Mouse (Mus musculus) heart, postnatal 4 days (tissue): ENCODE data around the gene Letm1. TPM values are rescaled to one million over a fixed set of nuclear protein-coding genes. Genes with fewer than 3 reads are reported as not detected.

Experiments used
- DNase-seq: peaks from one replicate; pipeline ENCODE4 v3.0.0; 2021
- total RNA-seq, 2 experiments: library from RNA; stranded (reverse); gene quantifications; 2 replicates each; pipeline ENCODE4 v1.2.3; 2021

The Letm1 gene
- total RNA-seq, result 100 to 1,000 TPM; 101 to 103 TPM

DNA sequence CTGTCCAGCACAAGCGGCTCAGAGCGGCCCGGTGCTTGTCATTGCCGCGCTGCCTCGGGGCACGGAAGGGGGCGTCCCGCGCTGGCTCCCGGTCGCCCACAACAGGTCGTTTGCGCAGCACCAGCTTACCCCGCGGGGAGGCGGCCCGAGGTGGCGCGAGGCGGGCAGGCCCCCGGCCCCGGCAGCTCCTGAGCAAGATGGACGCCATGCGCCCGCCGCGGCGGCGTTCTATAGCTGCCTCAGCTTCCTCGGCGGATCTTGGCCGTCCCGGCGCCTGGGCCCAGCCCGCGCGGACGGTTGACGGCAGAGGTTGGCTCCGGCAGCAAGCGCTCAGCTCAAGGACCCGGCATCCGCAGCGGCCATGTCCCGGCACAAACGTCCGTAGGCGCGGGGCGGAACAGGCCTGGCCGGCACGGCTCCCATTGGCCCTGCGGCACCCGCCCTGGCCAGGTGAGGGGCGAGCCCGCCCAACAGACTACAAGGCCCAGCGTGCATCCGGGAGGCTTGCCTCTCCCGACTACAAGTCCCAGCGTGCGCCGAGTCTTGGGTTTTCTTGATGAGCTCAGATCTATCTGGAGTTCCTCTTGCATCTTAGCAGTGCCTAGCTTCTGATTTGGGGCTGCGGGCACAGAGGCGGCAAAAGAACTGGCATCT, at the start of gene Letm1:
Letm1 (minus strand) TSS at position 473 of the 654 bp plus-strand sequence.
- peak; percentile 94 for DNase-seq

DNA sequence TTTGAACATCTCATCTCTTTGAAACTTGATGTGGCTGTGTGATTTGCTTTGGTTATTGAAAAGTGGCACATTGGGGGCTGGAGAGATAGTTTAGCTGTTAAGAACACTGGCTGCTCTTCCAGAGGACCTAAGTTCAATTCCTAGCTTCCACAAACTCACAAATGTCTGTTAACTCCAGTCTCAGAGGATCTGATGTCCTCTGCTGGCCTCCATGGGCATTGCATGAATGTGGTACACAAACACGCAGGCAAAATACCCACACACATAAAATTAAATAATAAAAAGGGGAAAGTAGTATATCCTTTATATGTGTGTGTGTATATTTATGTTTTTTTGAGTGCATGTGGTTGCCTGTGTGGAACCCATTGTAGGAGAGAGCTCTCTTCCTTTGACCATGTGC, 48.2 kb upstream of the Letm1 start:
- DNase-seq, result no peak

DNA sequence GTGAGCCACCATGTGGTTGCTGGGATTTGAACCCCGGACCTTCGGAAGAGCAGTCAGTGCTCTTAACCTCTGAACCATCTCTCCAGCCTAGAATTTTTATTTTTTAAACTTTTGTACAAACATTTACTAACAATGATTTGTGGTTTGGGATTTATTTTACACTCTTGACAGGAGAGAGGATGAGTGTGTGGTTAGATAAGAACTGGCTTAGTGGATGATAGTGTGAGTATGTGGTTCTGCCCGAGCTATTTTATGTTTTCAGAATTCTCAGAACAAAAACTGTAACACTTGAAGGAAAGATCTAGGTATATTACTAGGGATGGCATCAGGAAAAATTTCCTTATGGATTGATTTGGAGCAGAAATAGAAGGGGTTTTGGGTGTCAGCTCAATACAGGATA, 47.3 kb upstream of the Letm1 start:
- DNase-seq, result no peak

DNA sequence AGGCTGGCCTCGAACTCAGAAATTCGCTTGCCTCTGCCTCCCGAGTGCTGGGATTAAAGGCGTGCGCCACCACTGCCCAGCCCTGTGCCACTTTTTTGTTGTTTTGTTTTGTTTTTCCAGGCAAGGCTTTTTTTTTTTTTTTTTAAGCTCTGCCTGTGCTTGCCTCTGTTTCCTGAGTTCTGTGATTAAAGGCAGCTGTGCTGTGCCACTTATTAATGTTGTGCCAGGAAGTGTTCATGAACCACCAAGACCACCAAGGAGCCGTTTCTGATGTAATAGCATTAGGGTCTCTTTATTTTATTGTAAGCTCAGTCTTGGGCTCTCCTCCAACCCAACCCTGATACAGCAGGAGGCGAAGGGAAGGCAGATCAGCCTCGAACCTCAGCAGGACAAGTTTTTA, 45.5 kb upstream of the Letm1 start:
- DNase-seq, result no peak

DNA sequence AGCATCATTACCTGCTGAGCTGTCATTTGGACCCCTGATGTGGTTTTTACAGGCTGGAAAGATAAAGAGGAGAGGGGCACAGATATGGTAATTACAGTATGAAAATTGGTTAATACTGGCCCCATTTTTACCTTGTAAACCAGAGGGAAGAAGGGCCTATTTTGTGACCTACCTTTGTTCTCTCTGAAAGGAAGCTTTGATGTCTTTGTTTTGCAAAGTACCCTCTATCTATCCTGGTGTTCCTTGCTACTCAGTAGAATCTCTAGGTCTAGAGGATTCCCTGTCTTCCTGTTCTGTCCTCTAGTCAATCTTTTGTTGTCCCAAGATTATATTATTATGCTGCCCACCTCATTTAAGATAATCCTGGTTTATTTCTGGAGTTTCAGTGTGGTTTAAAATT, 43.4 kb upstream of the Letm1 start:
- no peak for DNase-seq

DNA sequence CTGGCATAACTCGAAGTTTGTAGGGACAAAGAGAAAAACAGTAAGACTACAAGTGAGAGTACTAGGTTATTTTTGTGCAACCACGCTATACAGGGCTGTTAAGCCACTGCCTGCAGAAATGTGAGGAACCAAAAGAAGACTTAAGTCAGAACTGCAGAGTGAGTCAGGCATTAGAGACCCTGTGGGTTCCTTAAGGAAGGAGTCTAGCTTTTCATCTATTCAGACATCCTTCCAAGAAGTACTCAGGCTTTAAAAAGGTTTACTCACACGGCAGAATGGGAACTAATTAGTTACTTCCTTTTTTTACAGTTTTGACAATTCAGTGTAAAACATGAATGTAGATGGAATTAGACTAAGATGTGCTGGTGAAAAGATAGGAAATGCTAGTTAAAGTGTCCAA, 39.8 kb upstream of the Letm1 start:
- DNase-seq, result no peak

DNA sequence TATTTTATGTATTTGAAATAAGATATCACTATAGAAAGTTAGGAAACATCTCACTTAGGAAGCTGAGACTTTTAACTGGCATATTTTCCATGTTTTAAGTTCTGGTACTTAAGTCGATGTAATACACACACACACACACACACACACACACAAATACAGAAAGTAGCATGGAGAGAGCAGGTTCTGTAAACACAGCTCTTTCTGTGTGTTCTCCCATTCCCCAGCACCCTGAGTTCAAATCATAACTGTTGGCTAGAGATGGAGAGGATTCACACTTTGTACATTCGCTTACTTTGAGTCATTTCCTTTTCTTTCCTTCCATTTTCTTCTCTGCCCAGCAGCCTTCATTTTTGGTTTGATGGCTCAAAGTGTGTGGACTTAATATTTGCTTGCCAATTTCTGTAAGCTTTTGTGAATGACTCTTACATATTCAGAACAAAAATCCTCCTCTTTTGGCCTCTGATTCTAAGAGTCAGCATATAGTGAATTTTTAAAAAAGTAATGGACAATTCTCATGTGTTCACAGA, 39.3 kb upstream of the Letm1 start:
- no peak for DNase-seq

DNA sequence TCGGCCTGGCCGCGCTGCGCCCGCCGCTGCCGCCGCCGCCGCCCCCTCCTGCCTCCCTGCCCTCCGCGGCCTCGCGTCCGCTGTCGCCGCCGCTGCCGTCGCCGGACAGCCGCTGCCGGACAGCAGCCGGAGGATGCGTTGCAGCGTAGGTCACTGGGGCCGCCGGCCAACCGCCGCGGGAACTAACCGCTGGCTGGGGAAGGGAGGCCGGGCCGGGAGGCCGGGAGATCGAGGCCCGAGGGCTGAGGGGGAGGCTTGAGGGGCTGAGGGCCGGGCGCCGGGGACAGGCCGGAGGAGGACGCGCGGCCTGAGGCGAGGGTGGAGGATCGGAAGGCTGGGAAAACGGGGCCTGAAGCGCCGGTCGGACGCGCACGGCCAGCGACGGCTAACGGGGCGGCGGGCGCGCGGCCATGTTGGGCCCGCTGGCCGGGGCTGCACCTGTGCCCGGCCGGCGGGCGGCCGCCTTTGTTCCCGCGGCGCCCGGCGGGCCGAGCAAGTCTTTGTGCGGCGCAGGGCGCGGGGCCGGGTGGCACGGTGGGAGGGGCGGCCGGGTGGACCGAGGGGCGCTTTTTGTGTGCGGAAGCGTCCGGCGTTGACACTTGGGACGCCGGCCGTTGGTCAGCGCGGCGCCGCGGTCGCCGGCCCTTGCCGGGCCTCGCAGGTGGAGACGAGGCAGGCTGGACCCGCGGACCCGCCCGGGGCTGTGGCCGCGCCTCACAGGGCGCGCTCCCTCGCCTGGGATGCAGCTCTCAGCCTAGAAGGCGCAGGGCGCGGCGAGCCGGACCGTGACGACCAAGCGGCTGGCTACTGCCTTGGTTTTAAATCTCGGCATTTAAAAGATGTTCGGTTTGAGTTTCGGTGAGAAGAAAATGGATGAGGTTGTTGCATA, 38.4 kb upstream of the Letm1 start:
- peak; percentile 70 for DNase-seq

DNA sequence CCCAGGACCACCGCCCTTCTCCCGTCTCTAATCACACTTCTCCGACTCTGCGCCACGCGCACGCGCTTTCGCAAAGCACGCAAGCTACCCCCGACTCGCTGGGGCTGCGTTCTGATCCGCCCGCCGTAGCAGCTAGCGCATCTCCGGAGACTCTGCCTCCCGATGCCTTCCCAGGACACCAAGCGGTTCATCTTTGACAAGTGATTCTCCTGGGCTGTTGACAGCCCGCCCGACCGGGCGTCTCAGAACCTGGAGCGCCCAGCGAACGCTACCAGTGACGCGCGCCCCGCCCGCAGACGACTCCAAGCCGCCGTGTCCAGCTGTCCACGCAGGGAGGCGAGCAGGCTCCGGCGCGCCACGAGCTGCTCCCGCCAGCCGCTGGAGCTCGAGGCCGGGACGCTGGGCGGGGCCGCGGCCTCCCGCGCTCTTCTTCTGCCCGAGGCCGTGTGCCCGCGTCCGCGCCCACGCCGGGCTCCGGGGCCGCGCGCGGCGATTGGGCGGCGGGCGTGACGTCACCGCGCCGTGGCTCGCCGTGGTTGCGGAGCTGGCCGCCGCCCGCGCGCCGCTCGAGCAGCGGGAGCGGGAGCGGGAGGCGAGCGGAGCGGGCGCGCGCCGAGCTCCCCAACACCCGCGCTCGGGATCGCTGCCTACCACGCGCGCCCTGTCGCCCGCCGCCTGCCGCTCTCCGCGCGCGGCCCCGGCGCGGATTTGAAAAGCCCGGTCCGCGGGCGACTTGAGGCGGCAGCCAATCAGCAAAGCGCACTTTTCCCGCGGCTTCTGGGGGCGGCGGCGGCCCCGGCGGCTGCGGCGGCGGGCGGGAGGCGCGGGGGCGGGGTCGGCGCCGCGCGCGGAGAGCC, 37.5 kb upstream of the Letm1 start, which contains the start of gene Nsd2:
Nsd2 (plus strand) TSS at position 850 of the 857 bp plus-strand sequence.
- DNase-seq, result peak; percentile 91

DNA sequence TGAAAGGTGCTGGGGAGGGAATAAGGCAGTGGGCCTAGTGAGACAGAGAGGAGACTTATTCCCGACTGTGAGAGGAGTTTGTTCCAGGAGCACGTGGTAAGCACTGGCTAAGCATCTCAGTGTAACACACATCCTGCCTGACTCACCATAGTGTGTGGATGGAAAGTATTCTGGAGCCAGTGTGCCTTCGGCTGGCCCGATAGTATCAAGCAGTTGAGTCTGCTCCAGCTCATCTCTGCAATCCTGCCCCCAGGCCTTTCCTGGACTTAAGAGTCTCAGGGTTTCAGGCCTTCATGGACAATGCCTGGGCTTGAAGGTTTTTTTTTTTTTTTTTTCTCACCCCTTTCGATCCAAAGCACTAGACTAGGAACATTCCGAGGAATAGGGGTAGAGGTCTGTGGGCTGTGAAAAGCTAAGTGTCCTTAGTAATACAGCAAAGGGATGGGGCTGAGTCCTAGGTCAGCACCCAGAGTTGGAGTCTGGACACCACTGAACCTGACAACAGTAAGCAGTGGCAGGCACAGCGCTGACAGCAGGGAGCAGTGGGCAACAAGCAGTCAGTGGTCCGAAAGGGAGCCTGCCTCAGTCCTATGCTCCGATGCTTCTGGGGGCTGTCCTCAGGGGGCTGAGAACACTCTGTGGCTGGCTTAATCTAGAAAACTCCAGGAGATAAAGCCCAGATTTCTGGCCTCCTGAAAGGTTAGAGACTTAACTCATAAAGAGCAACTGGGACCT, 36.7 kb upstream of the Letm1 start:
- DNase-seq, result peak; percentile 40

DNA sequence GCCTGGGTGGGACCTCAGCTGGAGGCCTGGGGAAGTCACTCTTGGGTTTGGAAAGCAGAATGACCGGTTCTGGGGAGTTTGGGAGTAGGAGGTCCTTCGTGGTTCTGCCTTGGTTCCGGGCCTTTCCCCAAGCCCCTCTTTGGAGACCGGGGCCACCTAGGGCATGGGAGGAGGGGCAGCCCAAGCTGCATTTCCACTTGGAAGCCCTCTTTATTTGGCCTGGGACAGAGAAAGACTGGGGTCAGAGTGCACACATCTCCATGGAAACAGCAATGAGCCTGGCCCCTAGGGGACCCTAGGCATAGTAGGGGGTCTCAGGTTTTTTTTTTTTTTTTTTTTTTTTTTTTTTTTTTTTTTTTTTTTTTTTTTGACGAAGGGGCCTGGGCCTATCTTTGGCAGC, 35.5 kb upstream of the Letm1 start:
- no peak for DNase-seq

DNA sequence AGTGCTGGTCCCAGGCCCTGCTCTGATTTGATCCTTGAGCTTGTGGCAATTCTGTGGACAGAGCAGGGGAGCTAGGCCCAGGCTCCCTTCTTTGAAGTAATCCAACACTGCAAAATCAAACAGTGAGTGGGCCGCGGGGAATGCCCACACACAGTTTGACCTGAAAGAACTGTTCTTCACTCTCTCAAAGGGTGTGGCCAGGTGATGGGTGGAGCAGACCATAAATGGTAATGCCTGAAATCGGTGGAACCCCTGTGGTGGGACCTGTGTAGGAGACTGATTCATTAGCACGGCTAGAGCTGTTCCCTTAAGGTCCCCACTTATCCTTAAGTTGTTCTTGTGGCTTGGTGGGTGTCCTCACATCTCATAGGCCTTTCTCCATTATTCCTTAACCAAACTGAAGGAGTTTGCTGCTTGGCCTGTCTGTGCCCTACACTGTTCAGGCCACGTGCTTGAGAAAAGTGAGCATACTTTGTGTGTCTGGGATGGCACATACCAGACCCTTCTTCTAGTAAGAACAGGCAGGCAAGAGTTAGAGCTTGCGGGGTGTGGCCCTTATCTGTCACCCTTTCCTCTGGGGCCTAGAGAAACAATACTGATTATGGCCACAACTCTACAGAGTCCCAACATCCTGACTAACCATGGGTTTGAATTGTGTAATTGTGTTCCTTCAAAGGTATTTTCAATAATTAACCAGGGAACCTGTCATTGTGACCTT, 33.5 kb upstream of the Letm1 start:
- DNase-seq, result no peak

DNA sequence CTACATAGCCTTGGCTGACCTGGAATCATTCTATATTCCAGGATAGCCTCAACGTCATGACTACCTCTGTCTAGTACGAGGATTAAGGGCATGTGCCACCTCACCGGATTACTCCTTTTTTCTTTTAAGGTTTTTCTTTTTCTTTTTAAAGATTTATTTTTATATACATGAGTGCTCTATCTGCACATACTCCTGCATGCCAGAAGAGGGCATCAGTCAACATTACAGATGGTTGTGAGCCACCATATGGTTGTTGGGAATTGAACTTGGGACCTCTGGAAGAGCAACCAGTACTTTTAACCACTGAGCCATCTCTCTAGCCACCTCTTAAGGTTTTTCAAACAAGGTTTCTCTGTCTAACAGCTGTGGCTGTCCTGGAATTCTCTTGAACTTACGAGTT, 28.9 kb upstream of the Letm1 start:
- no peak for DNase-seq

DNA sequence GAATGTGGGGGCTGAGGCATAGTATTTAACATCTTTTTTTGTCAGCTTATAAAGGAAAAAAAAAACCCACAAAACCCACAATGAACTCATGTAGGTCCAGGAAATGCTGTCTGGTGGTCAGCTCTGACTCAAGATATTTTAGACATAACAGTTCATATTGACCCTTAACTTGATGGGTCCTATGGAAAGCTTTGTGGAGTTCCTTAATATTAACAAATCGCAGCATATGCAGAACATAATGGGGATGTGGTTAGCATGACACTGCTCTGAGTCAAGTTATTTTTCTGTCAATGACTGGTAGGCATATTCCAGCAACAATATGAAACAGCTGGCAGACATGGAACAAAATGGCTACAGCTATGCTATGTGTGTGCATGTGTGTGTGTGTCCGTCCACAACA, 20.7 kb upstream of the Letm1 start:
- DNase-seq, result no peak

DNA sequence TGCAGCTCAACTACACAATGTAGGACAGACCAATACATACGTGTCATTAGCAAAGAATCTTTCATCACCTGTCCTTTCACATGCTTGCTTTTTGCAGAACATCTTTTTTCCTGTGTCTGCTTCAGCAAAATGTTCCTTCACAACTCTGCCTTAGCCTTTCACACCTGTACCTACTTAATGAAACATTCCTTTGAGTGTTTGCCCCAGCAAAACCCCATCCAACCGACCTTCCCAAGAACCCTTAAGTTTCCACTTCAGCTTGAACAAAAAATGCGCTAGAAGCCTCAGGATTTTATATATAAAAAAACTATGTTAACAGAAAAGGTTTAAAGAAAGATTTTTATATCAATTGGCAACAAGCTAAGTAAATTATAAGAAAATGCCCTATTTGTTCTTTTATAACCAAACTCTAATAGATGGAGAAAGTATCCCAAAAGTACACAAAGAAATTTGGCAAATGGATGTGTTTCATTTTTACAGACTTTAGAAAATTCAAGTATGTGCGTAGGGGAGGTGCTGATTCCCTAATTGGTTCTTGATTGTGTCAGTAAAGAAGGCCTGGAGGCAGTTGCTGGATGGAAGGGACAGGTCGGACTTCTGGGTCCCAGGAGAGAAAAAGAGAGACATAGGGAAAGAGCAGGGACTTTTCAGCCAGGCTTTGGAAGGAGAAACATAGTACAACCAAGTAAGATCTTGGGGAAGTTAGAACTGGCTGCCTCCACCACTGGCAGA, 9.5 kb upstream of the Letm1 start:
- no peak for DNase-seq

DNA sequence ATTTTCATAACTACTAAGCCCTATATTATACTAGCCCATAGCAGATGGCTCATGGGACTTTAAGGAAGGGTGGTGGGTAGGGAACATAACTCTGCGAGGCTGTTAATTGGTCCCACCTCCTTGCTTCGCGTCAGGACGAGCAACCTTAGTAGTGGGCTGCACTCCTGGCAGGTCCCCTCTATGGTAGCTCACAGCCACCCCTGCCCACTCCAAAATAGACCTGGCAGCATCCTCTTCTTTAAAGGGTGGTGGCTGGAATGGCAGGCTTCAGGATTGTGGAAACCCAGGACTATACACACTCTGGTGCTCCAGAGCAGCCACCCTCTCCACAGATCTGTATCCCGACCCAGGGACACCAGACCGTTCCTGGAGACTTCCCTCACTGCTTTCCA, 378 bp upstream of the Letm1 start:
- no peak for DNase-seq

DNA sequence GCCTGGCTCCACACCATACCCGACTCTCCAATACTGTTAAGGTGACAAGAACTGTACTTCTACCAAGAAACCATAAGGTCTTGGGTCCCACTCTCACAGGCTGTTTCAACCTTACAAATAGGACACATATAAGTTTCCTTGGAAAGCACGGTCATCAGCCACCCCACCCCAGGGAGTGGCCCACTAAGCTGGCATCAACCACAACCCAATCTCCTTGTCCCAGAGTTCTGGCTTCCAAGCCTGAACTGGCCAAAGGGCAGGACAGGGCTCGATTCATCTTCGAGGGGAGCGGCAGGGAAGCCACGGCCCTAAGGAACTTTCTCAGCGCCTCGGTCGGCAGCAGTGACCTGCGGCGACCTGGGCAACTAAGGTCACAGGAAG, 663 bp downstream of the Letm1 start:
- DNase-seq, result no peak

DNA sequence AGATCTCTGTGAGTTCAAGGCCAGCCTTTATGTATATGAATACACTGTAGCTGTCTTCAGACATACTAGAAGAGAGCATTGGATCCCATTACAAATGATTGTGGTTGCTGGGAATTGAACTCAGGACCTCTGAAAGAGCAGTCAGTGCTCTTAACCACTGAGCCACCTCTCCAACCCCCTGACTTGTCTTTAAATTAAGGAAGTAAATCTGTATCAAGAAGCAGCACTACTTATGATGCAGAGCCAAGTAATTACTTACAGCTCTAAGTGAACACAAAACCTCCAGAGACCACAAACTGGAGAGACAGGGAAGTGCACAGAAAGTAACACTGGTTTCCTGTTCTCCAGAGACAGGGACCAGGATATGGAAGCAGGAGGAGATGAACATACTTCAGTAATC, 5.4 kb downstream of the Letm1 start:
- DNase-seq, result no peak

DNA sequence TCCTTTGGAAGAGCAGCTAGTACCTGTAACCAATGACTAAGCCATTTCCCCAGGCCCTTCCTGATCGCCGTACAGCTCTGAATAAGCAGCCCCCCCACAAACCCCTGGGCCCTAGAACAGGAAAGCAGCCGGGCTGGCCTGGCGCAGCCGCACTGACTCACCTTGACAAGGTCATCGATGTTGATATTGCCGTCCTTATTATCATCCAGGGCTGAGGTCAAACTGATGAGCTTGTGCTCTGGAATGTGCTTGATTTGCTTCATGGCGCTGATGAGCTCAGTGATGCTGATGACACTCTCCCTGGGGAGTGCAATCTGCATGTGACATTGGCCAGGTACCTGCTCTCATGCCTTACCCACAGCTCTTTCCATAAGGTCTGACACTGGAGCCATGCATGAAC, 39.1 kb downstream of the Letm1 start:
- DNase-seq, result no peak

DNA sequence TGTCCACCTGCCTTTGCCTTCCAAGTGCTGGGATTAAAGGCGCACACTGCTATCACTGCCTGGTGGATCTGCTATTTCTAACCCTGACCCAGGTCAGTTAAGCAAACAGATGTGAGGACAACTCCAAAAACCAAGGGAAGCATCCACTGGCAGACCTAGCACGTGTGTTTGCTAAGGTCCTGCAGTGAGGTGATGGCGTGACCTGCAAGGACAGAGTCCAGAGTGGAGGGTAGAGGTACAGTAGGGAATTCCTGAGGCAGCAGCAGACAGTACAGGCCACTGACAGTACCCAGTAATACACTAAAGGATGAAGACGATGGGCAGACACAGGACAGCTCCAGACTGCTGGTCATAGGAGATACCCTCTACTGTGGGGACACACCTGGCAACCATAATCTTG, 42.1 kb downstream of the Letm1 start:
- no peak for DNase-seq

DNA sequence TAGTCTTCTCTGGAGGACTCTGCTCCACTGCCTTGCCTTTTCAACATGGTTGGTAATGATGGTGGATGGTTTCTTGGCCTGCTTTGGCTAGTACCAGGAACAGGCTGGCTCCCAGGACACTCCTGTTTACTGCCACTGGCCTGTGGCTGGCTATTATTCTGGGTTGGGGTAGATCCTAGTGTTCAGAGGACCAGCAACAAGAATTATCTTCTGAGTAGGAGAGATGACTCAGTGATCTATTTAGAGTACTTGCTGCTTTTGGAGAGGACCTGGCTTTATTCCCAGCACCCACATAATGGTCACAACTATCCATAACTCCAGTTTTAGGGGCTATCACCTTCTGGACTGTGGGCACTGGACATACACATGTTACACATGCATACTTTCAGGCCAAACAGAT, 44.3 kb downstream of the Letm1 start:
- no peak for DNase-seq
